Mouse (Mus musculus) forebrain, postnatal 0 days (tissue): ENCODE results near the gene Ogfod1. TPM values are rescaled to one million over a fixed set of nuclear protein-coding genes. Genes with fewer than 3 reads are reported as not detected.

ENCODE experiments used
- ATAC-seq: fragments of 200-750 bp; cut with Nextera tagmentation; 2 replicates; pipeline ENCODE4 v1.8.0; 2017; ENCODE audit warnings: mild to moderate bottlenecking, moderate library complexity
- DNase-seq: peaks from one replicate; pipeline ENCODE4 v3.0.0-alpha.2; 2015
- H3K27ac ChIP-seq: fragments of 300-500 bp; sonication (generic); 2 replicates; pipeline ENCODE4 v1.5.1; 2014; ENCODE audit warnings: low read depth, mild to moderate bottlenecking, antibody characterized with exemption, low read length, moderate library complexity, mixed read lengths
- H3K27me3 ChIP-seq: fragments of 300-500 bp; sonication (generic); 2 replicates; pipeline ENCODE4 v1.6.1; 2014; ENCODE audit warnings: mild to moderate bottlenecking, low read length, mixed read lengths; ENCODE audit not compliant: insufficient read depth
- H3K36me3 ChIP-seq: fragments of 300-500 bp; sonication (generic); 2 replicates; pipeline ENCODE4 v1.6.1; 2014; ENCODE audit warnings: mild to moderate bottlenecking, moderate library complexity; ENCODE audit not compliant: insufficient read depth
- H3K4me1 ChIP-seq: fragments of 300-500 bp; sonication (generic); 2 replicates; pipeline ENCODE4 v1.6.1; 2014; ENCODE audit warnings: antibody characterized with exemption; ENCODE audit not compliant: insufficient read depth
- H3K4me2 ChIP-seq: fragments of 300-500 bp; sonication (generic); 2 replicates; pipeline ENCODE4 v1.6.1; 2014; ENCODE audit warnings: low read depth, mild to moderate bottlenecking, moderate library complexity
- H3K4me3 ChIP-seq: fragments of 300-500 bp; sonication (generic); 2 replicates; pipeline ENCODE4 v1.5.1; 2014; ENCODE audit warnings: low read depth, low read length, mixed read lengths
- H3K9ac ChIP-seq: fragments of 300-500 bp; sonication (generic); 2 replicates; pipeline ENCODE4 v1.6.1; 2014; ENCODE audit warnings: mild to moderate bottlenecking
- H3K9me3 ChIP-seq: fragments of 300-500 bp; sonication (generic); 2 replicates; pipeline ENCODE4 v1.6.1; 2016; ENCODE audit warnings: low read length
- CTCF ChIP-seq: sonication (generic); IDR thresholded peaks from 2 replicates; pipeline ENCODE4 v1.5.1; 2016; ENCODE audit warnings: antibody characterized with exemption, control low read depth, low read depth
- WGBS: fragments of 180-500 bp; shearing (Covaris S2); extraction: QIAGEN DNeasy Blood & Tissue Kit; methylation state at CpG from one replicate; pipeline ENCODE4 v1.1.7; 2014; 5-methylcytosine and 5-hydroxymethylcytosine counted together
- polyA plus RNA-seq: library from polyadenylated mRNA; unstranded; fragments of >200 nt; fragmentation: Nextera tagmentation; extraction: Ambion mirVana; gene quantifications from 2 replicates; pipeline ENCODE4 v1.2.1, GENCODE M21; 2015
- total RNA-seq: library from RNA; depleted of rRNA; stranded (reverse); fragments of >200 nt; gene quantifications from 2 replicates; pipeline ENCODE4 v1.2.3, GENCODE M21; 2014

The Ogfod1 gene
- total and polyA plus RNA-seq, 2 experiments from 2014 or later, result 8.2 to 17.9 TPM

- 2% methylated on average over 48 of the region's 48 CpGs for WGBS
- DNase-seq (peak; percentile 48), ATAC-seq (no peak)
- Histone ChIP-seq H3K4me2 (peak overlapping the region; percentile 81), H3K36me3 (no peaks in the 10 kb centered on the region), H3K9me3 (no peaks in the 10 kb centered on the region), H3K4me1 (peaks cover 13% of the 10 kb centered on the region; the same call in 1 of the 2 replicates), H3K27me3 (no peaks in the 10 kb centered on the region), H3K27ac (peak overlapping the region; percentile 95), H3K9ac (peak overlapping the region; percentile 96), H3K4me3 (peak overlapping the region; percentile 93)
- no peak for TF ChIP-seq CTCF
Observed at GRCm38 (mm10) chr8:94011076-94012012, 25.7 kb upstream of the Ogfod1 start.

- peak within 1 kb of the TSS; percentile 95 for H3K27ac ChIP-seq
- H3K4me1 ChIP-seq, result peaks cover 13% of the 10 kb centered on the region; the same call in 1 of the 2 replicates
- ATAC-seq (peak; percentile 97), DNase-seq (peak; percentile 84)
- peak; percentile 10; the same call in 1 of the 2 replicates for TF ChIP-seq CTCF
- H3K36me3 ChIP-seq, result no peaks in the 10 kb centered on the region
- no peaks in the 10 kb centered on the region for H3K27me3 ChIP-seq
- no peaks in the 10 kb centered on the region for H3K9me3 ChIP-seq
- peak within 1 kb of the TSS; percentile 81 for H3K4me2 ChIP-seq
- H3K4me3 ChIP-seq, result peak within 1 kb of the TSS; percentile 93
- H3K9ac ChIP-seq, result peak within 1 kb of the TSS; percentile 96
- WGBS, result under 1% methylated on average over 72 of the region's 130 CpGs
Observed at GRCm38 (mm10) chr8:94012013-94012951, 24.7 kb upstream of the Ogfod1 start, which contains the start of gene Amfr. Amfr (minus strand) TSS chr8:94012842.

GRCm38 (mm10) chr8:94013026-94013612 is 23.9 kb upstream of the Ogfod1 start:
- peak overlapping the region; percentile 93 for H3K4me3 ChIP-seq
- H3K9ac ChIP-seq, result peak overlapping the region; percentile 96
- H3K27me3 ChIP-seq, result no peaks in the 10 kb centered on the region
- peak overlapping the region; percentile 95 for H3K27ac ChIP-seq
- H3K4me1 ChIP-seq, result peaks cover 13% of the 10 kb centered on the region; the same call in 1 of the 2 replicates
- ATAC-seq, result no peak
- TF ChIP-seq CTCF, result no peak
- no peaks in the 10 kb centered on the region for H3K36me3 ChIP-seq
- 35% methylated on average over 7 of the region's 7 CpGs for WGBS
- H3K4me2 ChIP-seq, result peak overlapping the region; percentile 81
- no peak for DNase-seq
- H3K9me3 ChIP-seq, result no peaks in the 10 kb centered on the region

DNA sequence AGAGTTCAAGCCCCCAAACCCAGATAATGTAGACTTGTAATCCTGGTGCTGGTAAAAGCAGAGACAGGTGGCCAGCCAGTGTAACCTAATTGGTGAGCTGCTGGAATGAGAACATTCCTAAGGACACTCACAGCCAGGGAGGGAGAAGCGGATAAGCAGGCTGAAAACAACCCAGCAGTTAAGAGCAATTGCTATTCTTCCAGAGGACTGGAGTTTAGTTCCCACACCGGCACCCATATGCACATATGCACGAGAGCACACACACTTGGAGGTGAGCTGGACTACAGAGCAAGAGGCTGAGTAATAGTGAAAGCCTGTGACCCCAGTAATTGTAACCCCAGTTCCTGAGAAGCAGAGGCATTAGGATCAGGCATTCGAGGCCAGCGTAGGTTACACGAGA is 13.1 kb upstream of the Ogfod1 start:
- Histone ChIP-seq H3K27ac (no peak overlapping the region), H3K4me2 (no peak overlapping the region), H3K4me3 (no peak overlapping the region), H3K27me3 (no peaks in the 10 kb centered on the region), H3K36me3 (peaks cover 68% of the 10 kb centered on the region), H3K9ac (no peak overlapping the region), H3K9me3 (no peaks in the 10 kb centered on the region), H3K4me1 (no peaks in the 10 kb centered on the region)
- DNase-seq, result no peak
- no peak for ATAC-seq
- no peak for TF ChIP-seq CTCF
- 95% methylated on average over 6 of the region's 6 CpGs for WGBS

DNA sequence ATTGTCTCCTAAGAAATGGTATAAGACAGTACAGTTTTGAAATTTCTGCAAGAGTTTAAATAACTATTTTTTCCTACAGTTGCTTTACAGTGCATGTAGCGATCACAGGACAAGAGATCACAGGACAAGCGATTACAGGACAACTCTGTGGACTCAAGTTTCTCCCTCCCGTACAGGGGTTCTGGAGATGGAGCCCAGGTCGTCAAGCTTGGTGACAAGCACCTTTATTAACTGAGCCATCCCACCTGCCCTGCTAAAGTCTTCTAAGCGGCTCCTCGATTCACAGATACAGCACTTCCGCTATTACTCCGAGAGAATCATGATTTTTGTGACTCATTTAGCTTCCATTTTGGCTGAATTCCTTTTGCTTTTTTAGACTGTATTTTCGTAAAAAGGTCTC is 7.3 kb upstream of the Ogfod1 start:
- no peak overlapping the region for H3K4me3 ChIP-seq
- H3K36me3 ChIP-seq, result peaks cover 55% of the 10 kb centered on the region
- DNase-seq (no peak), ATAC-seq (no peak)
- no peaks in the 10 kb centered on the region for H3K27me3 ChIP-seq
- no peak overlapping the region for H3K4me2 ChIP-seq
- no peak for TF ChIP-seq CTCF
- no peaks in the 10 kb centered on the region for H3K9me3 ChIP-seq
- H3K27ac ChIP-seq, result no peak overlapping the region
- no peak overlapping the region for H3K9ac ChIP-seq
- no peaks in the 10 kb centered on the region for H3K4me1 ChIP-seq
- WGBS, result 95% methylated on average over 9 of the region's 9 CpGs

DNA sequence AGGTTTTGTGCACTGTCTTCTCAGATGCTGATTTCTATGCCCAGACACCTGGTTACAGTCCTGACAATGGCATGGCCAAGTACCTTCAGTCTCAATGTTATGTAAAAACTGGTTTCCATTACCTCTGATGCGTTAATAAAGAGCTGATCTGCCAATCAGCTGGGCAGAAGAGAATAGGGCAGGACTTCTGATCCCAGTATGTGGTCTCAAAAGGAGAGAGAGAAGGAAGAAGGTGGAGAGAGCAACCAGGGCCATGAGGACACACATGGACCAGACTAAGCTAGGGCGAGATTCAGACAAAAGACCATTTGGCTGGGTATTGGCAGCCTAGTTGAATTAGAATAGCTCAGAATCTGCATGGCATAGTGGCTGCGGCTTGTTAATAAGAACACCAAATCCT is 3.4 kb upstream of the Ogfod1 start:
- no peaks in the 10 kb centered on the region for H3K27me3 ChIP-seq
- H3K4me3 ChIP-seq, result no peak overlapping the region
- H3K4me2 ChIP-seq, result no peak overlapping the region
- DNase-seq (no peak), ATAC-seq (no peak)
- no peak overlapping the region for H3K9ac ChIP-seq
- 21% methylated on average over 3 of the region's 3 CpGs for WGBS
- TF ChIP-seq CTCF, result no peak
- no peaks in the 10 kb centered on the region for H3K9me3 ChIP-seq
- H3K36me3 ChIP-seq, result peaks cover 20% of the 10 kb centered on the region
- H3K27ac ChIP-seq, result no peak overlapping the region
- peaks cover 13% of the 10 kb centered on the region for H3K4me1 ChIP-seq
